Mouse (Mus musculus) right cerebral cortex, postnatal 4 days (tissue): Measurements from ENCODE around the gene Olfr839-ps1.

Experiments
- DNase-seq: peaks from one replicate; pipeline ENCODE4 v3.0.0-alpha.2; 2022

The Olfr839-ps1 gene

DNA sequence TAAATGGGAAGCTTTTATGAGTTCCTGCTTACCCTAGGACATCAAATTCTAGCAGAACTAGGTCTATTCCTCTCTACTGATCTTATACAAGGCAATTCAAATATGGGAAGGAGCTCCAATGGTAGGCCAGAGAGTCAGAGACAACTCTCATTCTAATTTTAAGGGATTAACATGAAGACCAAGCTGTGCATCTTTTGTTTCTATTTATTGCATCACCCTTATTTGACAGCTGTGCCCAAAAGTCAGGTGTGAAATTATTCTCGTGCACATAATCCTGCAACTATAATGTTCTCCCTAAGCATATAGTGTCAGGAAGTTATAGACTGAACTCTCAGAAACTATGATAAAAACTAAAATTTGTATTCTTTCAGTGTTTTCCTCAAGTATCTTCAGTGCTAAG, at the start of gene Olfr839-ps1:
Olfr839-ps1 (minus strand) TSS at position 101 of the 400 bp plus-strand sequence.
- no peak for DNase-seq

DNA sequence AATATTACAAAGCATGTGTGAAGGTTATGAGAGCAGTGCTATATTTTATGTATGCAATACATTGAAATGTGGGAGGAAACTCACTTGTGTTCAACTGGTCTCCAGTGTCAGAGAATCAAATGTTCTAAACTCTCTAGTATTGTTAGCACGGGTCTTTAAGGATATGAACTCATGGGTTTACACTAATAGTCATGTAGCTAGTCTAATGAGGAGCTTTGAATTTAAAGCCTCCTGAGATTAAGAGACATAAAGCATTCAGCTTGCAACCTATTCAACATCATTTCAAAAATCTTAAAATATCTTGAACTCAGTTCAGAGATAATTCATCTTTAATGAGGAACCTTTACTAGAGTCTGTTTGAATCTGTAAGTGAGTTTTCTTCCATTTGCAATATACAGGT, 41.1 kb downstream of the Olfr839-ps1 start, which contains the start of gene Olfr837:
Olfr837 (plus strand) TSS at position 301 of the 400 bp plus-strand sequence.
- DNase-seq, result no peak

DNA sequence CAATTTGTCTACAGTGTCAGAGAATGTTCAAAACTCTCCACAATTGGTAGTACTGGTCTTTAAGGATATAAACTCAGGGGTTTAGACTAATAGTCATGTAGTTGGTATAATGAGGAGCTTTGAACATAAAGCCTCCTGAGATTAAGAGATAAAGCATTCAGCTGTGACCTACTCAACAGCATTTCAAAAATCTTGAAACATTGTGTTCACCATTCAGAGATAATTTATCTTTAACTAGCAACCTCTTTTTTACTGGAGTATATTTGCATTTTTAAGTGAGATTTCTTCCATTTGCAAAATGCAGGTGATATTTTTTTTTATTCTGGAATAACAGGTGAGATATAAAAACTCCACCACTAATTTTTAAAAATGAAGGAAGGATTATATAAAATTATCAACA, 57.0 kb downstream of the Olfr839-ps1 start, which contains the start of gene Olfr836:
Olfr836 (plus strand) TSS at position 301 of the 400 bp plus-strand sequence.
- DNase-seq, result no peak
